Mouse (Mus musculus): Measurements from ENCODE around the gene Klf8. TPM values are rescaled to one million over a fixed set of nuclear protein-coding genes. Genes with fewer than 3 reads are reported as not detected.
"Not testable (repeated sequence)": the region's sequence is repeated elsewhere in the genome, so short reads cannot be mapped to it uniquely, and the experiment has no call there.

The Klf8 gene
- polyA plus RNA-seq, 1 experiment: not detected

DNA sequence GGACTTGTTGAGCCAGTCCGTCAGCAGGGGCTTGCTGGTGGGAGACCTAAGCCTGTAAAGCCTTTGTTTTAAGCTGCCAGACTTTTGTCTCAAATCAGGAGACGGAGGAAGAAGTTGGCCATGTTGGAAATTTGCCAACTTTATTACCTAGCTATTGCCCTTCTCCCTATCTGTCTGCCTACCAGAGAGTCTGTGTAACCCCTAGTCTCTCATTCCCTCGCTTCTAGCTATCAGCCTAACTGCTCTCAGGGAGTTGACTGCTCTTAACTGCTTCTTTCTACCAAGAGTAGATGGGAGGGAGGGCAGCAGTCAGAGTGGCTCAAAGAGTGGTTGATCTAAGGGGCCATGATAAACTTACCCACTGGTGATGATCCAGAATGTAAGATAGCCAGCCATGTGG lies 85.8 kb downstream of the Klf8 start:
- Histone ChIP-seq H3K36me3 (ENCODE audit: control insufficient read depth) (no peaks in the 10 kb centered on the region), H3K4me1 (ENCODE audit: control insufficient read depth) (no peaks in the 10 kb centered on the region), H3K27me3 (ENCODE audit: control insufficient read depth) (no peaks in the 10 kb centered on the region), H3K4me3 (replicated peaks) (no peak overlapping the region), H3K9me3 (ENCODE audit: control insufficient read depth, low read length) (no peaks in the 10 kb centered on the region)
- TF ChIP-seq GATA1 (IDR thresholded peaks at IDR 0.05; ENCODE audit: low read length) (no peak), TAL1 (IDR thresholded peaks at IDR 0.05; ENCODE audit: low read length) (no peak)

DNA sequence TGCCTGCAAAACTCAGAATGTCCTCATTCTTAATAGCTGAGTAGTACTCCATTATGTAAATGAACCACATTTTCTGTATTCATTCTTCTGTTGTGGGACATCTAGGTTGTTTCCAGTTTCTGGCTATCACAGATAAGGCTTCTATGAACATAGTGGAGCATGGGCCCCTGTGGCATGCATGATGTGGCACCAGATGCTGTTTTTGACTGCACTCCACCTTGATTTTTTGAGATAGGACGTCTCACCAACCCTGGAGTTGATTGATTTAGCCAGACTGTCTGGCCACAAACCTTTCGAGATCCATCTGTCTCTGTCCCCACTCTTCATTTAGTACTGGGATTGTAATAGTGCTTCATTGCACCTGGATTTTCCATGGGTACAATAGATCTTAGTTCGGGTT lies 96.9 kb downstream of the Klf8 start:
- H3K36me3 ChIP-seq (ENCODE audit: control insufficient read depth); H3K4me1 ChIP-seq (ENCODE audit: control insufficient read depth); H3K27me3 ChIP-seq (ENCODE audit: control insufficient read depth); H3K9me3 ChIP-seq (ENCODE audit: control insufficient read depth, low read length); H3K4me3 ChIP-seq (replicated peaks): not testable (repeated sequence)

DNA sequence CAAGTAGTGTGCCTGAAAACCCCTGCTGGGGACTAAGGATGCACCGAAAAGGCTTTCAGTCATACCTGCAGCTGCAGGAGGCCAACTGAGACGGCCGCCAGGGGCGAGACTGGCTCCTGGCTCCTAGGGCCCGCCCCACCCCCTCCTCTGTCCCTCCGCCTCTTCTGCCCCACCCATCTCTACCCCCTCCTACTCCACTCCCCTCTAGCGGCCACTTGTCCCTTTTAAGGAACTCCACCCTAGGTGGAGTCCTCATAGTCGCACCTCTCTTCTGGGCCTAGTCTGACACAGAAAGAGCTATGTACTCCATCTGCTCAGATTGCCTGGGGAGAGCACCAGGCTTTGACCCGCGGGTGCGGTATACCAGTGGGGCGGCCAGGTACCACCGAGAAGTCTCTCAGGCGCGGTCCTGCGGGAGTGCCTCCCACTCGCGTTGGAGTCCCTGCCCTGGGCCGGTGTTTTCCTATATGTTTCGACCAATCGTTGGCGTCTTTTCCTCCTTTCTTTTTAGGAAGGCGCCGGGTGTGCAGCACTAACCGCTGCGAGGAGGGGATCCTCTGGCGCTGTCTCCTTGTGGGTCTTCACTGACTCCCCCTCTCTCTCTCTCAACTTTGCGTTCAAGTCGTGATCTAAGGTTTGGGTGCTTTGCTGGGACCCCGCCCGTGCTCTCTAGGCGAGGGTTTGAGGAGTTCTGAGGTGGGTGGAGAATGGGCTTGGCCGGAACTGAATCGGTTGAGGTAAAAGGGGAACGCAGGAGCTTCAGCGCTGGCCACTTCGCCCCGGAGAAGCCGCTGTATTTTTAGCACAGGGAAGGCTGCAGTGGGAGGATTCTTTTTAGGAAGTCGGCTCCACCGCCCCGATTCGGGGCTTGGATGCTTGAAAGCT lies 122.3 kb downstream of the Klf8 start:
- Histone ChIP-seq H3K36me3 (ENCODE audit: control insufficient read depth) (no peaks in the 10 kb centered on the region), H3K4me3 (replicated peaks) (peak overlapping the region; percentile 57), H3K4me1 (ENCODE audit: control insufficient read depth) (peaks cover 13% of the 10 kb centered on the region), H3K9me3 (ENCODE audit: control insufficient read depth, low read length) (no peaks in the 10 kb centered on the region; the same call in 1 of the 2 replicates), H3K27me3 (ENCODE audit: control insufficient read depth) (peaks cover 19% of the 10 kb centered on the region)
- TF ChIP-seq GATA1 (IDR thresholded peaks at IDR 0.05; ENCODE audit: low read length): no peak
- no peak for TF ChIP-seq TAL1 (IDR thresholded peaks at IDR 0.05; ENCODE audit: low read length)

DNA sequence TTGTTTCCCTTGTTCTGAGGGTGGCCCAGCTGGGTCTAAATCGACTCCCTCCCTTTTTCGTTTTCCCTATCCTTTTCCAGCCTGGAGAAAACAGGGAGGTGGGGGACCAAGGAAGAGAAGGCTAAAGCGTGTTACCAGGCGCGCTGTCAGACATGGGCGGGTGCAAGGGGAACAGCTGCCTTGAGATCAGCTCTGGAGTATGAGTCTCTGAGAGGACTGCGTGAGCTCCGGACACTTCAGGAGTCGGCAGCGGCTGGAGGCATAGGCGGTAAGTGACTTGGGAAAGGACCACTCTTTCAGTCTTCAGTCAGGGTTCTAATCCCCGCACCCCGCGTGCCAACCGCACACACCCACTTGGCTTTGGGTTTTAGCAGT lies 122.9 kb downstream of the Klf8 start:
- Histone ChIP-seq H3K9me3 (ENCODE audit: control insufficient read depth, low read length) (no peaks in the 10 kb centered on the region; the same call in 1 of the 2 replicates), H3K4me3 (replicated peaks) (peak overlapping the region; percentile 57), H3K36me3 (ENCODE audit: control insufficient read depth) (no peaks in the 10 kb centered on the region), H3K27me3 (ENCODE audit: control insufficient read depth) (peaks cover 19% of the 10 kb centered on the region), H3K4me1 (ENCODE audit: control insufficient read depth) (peaks cover 13% of the 10 kb centered on the region)
- no peak for TF ChIP-seq GATA1 (IDR thresholded peaks at IDR 0.05; ENCODE audit: low read length)
- TF ChIP-seq TAL1 (IDR thresholded peaks at IDR 0.05; ENCODE audit: low read length): no peak

GRCm38 (mm10) chrX:153360666-153361269 lies 123.5 kb downstream of the Klf8 start:
- peaks cover 19% of the 10 kb centered on the region for H3K27me3 ChIP-seq (ENCODE audit: control insufficient read depth)
- H3K36me3 ChIP-seq (ENCODE audit: control insufficient read depth): no peaks in the 10 kb centered on the region
- peak overlapping the region; percentile 57 for H3K4me3 ChIP-seq (replicated peaks)
- no peaks in the 10 kb centered on the region; the same call in 1 of the 2 replicates for H3K9me3 ChIP-seq (ENCODE audit: control insufficient read depth, low read length)
- H3K4me1 ChIP-seq (ENCODE audit: control insufficient read depth): peaks cover 13% of the 10 kb centered on the region
- no peak for TF ChIP-seq GATA1 (IDR thresholded peaks at IDR 0.05; ENCODE audit: low read length)

DNA sequence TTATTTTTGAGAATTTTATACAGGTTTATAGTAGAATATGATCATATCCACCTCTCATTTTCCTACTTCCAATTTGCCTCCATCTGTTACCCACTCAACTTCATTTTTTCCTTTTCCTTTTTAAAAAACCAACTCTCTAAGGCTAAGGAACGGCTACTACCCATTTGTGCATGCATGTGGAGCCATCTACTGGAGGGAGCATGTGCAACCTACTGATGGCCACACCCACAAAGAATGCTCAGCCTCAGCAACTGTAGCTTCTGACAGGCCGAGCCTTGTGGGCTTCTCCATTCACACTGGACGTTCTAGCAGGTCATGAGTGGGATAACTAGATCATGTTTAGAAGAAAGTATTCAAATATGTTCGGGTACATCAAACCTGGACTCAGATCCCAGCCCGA lies 129.5 kb downstream of the Klf8 start:
- H3K4me1 ChIP-seq (ENCODE audit: control insufficient read depth): no peaks in the 10 kb centered on the region
- H3K4me3 ChIP-seq (replicated peaks): no peak overlapping the region
- TF ChIP-seq TAL1 (IDR thresholded peaks at IDR 0.05; ENCODE audit: low read length): no peak
- TF ChIP-seq GATA1 (IDR thresholded peaks at IDR 0.05; ENCODE audit: low read length): no peak
- no peaks in the 10 kb centered on the region for H3K9me3 ChIP-seq (ENCODE audit: control insufficient read depth, low read length)
- H3K36me3 ChIP-seq (ENCODE audit: control insufficient read depth): no peaks in the 10 kb centered on the region
- no peaks in the 10 kb centered on the region for H3K27me3 ChIP-seq (ENCODE audit: control insufficient read depth)

GRCm38 (mm10) chrX:153369780-153370179 lies 132.5 kb downstream of the Klf8 start:
- Histone ChIP-seq H3K4me3 (replicated peaks) (no peak overlapping the region), H3K4me1 (ENCODE audit: control insufficient read depth) (no peaks in the 10 kb centered on the region), H3K36me3 (ENCODE audit: control insufficient read depth) (no peaks in the 10 kb centered on the region), H3K27me3 (ENCODE audit: control insufficient read depth) (no peaks in the 10 kb centered on the region), H3K9me3 (ENCODE audit: control insufficient read depth, low read length) (no peaks in the 10 kb centered on the region)
- no peak for TF ChIP-seq GATA1 (IDR thresholded peaks at IDR 0.05; ENCODE audit: low read length)
- TF ChIP-seq TAL1 (IDR thresholded peaks at IDR 0.05; ENCODE audit: low read length): no peak

- Histone ChIP-seq H3K27me3 (ENCODE audit: control insufficient read depth) (no peaks in the 10 kb centered on the region), H3K9me3 (ENCODE audit: control insufficient read depth, low read length) (no peaks in the 10 kb centered on the region), H3K4me1 (ENCODE audit: control insufficient read depth) (no peaks in the 10 kb centered on the region), H3K4me3 (replicated peaks) (no peak overlapping the region), H3K36me3 (ENCODE audit: control insufficient read depth) (no peaks in the 10 kb centered on the region)
- TF ChIP-seq TAL1 (IDR thresholded peaks at IDR 0.05; ENCODE audit: low read length) (no peak), GATA1 (IDR thresholded peaks at IDR 0.05; ENCODE audit: low read length) (no peak)
These were observed 137.8 kb downstream of the Klf8 start for GRCm38 (mm10) chrX:153375105-153375504.

DNA sequence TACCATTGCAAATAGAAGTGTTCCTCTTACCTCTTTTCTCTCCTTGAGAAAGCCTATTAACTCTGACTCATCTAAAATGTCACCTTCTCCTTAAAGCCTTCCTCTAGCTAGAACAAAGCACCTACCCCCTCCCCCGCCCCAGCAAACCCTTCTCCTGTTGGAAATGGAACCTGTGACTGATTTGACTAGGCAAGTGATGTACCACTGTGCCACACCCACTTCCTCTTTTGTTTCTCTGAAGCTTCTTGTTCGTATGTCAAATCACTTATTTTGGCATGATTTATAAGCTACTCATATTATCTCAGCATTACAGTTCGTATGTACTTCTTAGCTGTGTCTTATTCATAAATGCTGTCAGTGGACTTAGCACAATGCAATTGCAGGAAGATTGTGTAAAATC lies 144.5 kb downstream of the Klf8 start:
- Histone ChIP-seq H3K9me3 (ENCODE audit: control insufficient read depth, low read length) (no peaks in the 10 kb centered on the region), H3K4me1 (ENCODE audit: control insufficient read depth) (no peaks in the 10 kb centered on the region), H3K4me3 (replicated peaks) (no peak overlapping the region), H3K36me3 (ENCODE audit: control insufficient read depth) (no peaks in the 10 kb centered on the region), H3K27me3 (ENCODE audit: control insufficient read depth) (no peaks in the 10 kb centered on the region)
- TF ChIP-seq GATA1 (IDR thresholded peaks at IDR 0.05; ENCODE audit: low read length): no peak
- TF ChIP-seq TAL1 (IDR thresholded peaks at IDR 0.05; ENCODE audit: low read length): no peak
